Mouse (Mus musculus): Measurements from ENCODE around the gene Itga11. TPM values are rescaled to one million over a fixed set of nuclear protein-coding genes. Genes with fewer than 3 reads are reported as not detected.
A peak's percentile ranks its signal among the peaks of the same experiment; 100 is the strongest.

The Itga11 gene
- polyA plus RNA-seq, 1 experiment = 1.4 TPM

- H3K36me3 ChIP-seq (ENCODE audit: control insufficient read depth, insufficient read depth, low read length, poor library complexity, severe bottlenecking) = no peaks in the 10 kb centered on the region
- no peaks in the 10 kb centered on the region for H3K9me3 ChIP-seq (replicated peaks; ENCODE audit: control insufficient read depth, insufficient read depth, low read length, poor library complexity, severe bottlenecking)
- H3K4me1 ChIP-seq (ENCODE audit: control insufficient read depth, insufficient read depth, low read length) = no peaks in the 10 kb centered on the region
- no peak overlapping the region for H3K27ac ChIP-seq (ENCODE audit: insufficient read depth, low read length)
- H3K9ac ChIP-seq (ENCODE audit: low read depth, poor library complexity, severe bottlenecking) = no peak overlapping the region
- TF ChIP-seq POLR2A (IDR thresholded peaks at IDR 0.05; ENCODE audit: insufficient read depth, low read length) (no peak), EP300 (IDR thresholded peaks at IDR 0.05; ENCODE audit: insufficient read depth, low read depth, low read length) (no peak), CTCF (IDR thresholded peaks at IDR 0.05; ENCODE audit: low read depth, low read length) (no peak)
- H3K27me3 ChIP-seq (ENCODE audit: control insufficient read depth, insufficient read depth, low read length, poor library complexity, severe bottlenecking) = no peaks in the 10 kb centered on the region
- no peak overlapping the region for H3K4me3 ChIP-seq (ENCODE audit: low read depth, low read length)
Measured at GRCm38 (mm10) chr9:62668503-62668902, 9.1 kb upstream of the Itga11 start.

DNA sequence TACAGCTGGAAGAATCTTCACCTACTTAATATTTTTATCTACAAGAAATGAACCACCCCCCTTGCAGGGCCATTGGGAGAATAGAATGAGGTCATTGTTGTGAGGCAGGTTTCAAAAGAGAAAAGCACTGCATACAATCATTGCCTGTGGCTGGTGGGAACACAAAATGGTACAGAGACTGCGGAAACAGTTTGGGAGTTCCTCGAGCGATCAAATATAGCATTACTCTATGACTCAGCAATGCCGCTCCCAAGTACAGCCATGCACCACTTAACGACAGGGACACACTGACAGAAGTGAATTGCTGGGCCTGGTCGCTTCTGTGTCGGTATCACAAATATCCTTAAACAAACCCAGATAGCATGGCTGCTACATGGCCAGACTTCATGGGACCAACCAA, 4.4 kb upstream of the Itga11 start:
- no peak overlapping the region for H3K9ac ChIP-seq (ENCODE audit: low read depth, poor library complexity, severe bottlenecking)
- H3K4me3 ChIP-seq (ENCODE audit: low read depth, low read length) = no peak overlapping the region
- H3K27ac ChIP-seq (ENCODE audit: insufficient read depth, low read length) = no peak overlapping the region
- H3K27me3 ChIP-seq (ENCODE audit: control insufficient read depth, insufficient read depth, low read length, poor library complexity, severe bottlenecking) = no peaks in the 10 kb centered on the region; the same call in 1 of the 2 replicates
- H3K4me1 ChIP-seq (ENCODE audit: control insufficient read depth, insufficient read depth, low read length) = no peaks in the 10 kb centered on the region
- TF ChIP-seq POLR2A (IDR thresholded peaks at IDR 0.05; ENCODE audit: insufficient read depth, low read length) (no peak), EP300 (IDR thresholded peaks at IDR 0.05; ENCODE audit: insufficient read depth, low read depth, low read length) (no peak), CTCF (IDR thresholded peaks at IDR 0.05; ENCODE audit: low read depth, low read length) (no peak)
- no peaks in the 10 kb centered on the region for H3K36me3 ChIP-seq (ENCODE audit: control insufficient read depth, insufficient read depth, low read length, poor library complexity, severe bottlenecking)
- H3K9me3 ChIP-seq (replicated peaks; ENCODE audit: control insufficient read depth, insufficient read depth, low read length, poor library complexity, severe bottlenecking) = no peaks in the 10 kb centered on the region

DNA sequence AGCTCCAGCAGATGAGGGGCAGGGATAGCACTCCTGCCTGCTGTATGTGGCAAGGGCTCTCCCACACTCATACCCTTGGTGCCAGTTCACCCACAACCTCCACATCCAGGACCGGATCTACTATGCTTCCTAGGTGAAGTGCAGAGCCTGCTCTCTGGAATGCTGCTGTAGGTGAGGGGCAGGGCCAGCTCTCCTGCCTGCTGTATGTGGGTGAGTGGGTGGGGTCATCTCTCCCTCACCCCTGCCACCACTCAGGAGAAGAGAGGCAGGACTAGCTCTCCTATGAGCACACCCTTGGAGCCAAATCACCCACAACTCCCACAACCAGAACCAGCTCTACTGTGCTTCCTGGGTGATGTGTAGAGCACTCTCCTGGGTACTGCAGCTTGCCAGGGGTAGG, 2.5 kb upstream of the Itga11 start:
- Histone ChIP-seq H3K4me1 (ENCODE audit: control insufficient read depth, insufficient read depth, low read length) (no peaks in the 10 kb centered on the region), H3K36me3 (ENCODE audit: control insufficient read depth, insufficient read depth, low read length, poor library complexity, severe bottlenecking) (no peaks in the 10 kb centered on the region), H3K9ac (ENCODE audit: low read depth, poor library complexity, severe bottlenecking) (no peak overlapping the region), H3K4me3 (ENCODE audit: low read depth, low read length) (no peak overlapping the region), H3K27ac (ENCODE audit: insufficient read depth, low read length) (no peak overlapping the region), H3K9me3 (replicated peaks; ENCODE audit: control insufficient read depth, insufficient read depth, low read length, poor library complexity, severe bottlenecking) (no peaks in the 10 kb centered on the region), H3K27me3 (ENCODE audit: control insufficient read depth, insufficient read depth, low read length, poor library complexity, severe bottlenecking) (no peaks in the 10 kb centered on the region; the same call in 1 of the 2 replicates)
- no peak for TF ChIP-seq EP300 (IDR thresholded peaks at IDR 0.05; ENCODE audit: insufficient read depth, low read depth, low read length)
- TF ChIP-seq POLR2A (IDR thresholded peaks at IDR 0.05; ENCODE audit: insufficient read depth, low read length) = no peak
- no peak for TF ChIP-seq CTCF (IDR thresholded peaks at IDR 0.05; ENCODE audit: low read depth, low read length)

DNA sequence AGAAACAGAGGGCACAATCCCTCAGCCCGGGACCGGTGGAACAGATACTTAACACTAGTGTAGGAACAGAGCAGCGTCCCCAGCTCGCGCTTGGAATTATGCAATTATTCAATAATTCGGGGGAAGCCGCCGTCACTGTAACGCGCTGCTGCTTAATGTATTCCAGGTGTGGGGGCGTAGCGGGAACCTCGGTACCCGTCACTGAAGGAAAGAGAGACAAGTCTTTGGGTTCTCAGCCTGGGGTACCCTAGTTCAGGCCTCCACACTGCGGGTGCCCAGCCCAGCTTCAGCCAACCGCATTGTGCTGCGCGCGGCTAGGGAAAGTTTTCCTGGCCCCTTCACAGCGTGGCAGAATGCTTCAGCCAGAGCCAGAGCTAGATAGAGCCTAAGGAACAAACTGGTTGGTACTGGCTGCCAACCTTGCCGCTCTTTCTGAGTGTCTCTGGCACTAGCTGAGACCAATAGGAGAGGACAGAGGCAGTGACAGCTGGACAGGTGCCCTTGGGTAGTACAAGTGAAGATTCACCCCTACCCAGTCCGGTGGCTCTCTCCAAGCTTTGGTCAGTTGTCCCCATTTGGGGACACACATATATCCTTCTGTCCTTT, 1.0 kb downstream of the Itga11 start:
- no peaks in the 10 kb centered on the region for H3K4me1 ChIP-seq (ENCODE audit: control insufficient read depth, insufficient read depth, low read length)
- H3K4me3 ChIP-seq (ENCODE audit: low read depth, low read length) = peak overlapping the region; percentile 40
- H3K27me3 ChIP-seq (ENCODE audit: control insufficient read depth, insufficient read depth, low read length, poor library complexity, severe bottlenecking) = no peaks in the 10 kb centered on the region; the same call in 1 of the 2 replicates
- no peak overlapping the region for H3K27ac ChIP-seq (ENCODE audit: insufficient read depth, low read length)
- no peaks in the 10 kb centered on the region for H3K9me3 ChIP-seq (replicated peaks; ENCODE audit: control insufficient read depth, insufficient read depth, low read length, poor library complexity, severe bottlenecking)
- no peaks in the 10 kb centered on the region for H3K36me3 ChIP-seq (ENCODE audit: control insufficient read depth, insufficient read depth, low read length, poor library complexity, severe bottlenecking)
- no peak for TF ChIP-seq CTCF (IDR thresholded peaks at IDR 0.05; ENCODE audit: low read depth, low read length)
- no peak for TF ChIP-seq POLR2A (IDR thresholded peaks at IDR 0.05; ENCODE audit: insufficient read depth, low read length)
- no peak for TF ChIP-seq EP300 (IDR thresholded peaks at IDR 0.05; ENCODE audit: insufficient read depth, low read depth, low read length)
- no peak overlapping the region for H3K9ac ChIP-seq (ENCODE audit: low read depth, poor library complexity, severe bottlenecking)

GRCm38 (mm10) chr9:62679398-62679797, 1.8 kb downstream of the Itga11 start:
- Histone ChIP-seq H3K27ac (ENCODE audit: insufficient read depth, low read length) (no peak overlapping the region), H3K9ac (ENCODE audit: low read depth, poor library complexity, severe bottlenecking) (no peak overlapping the region), H3K27me3 (ENCODE audit: control insufficient read depth, insufficient read depth, low read length, poor library complexity, severe bottlenecking) (no peaks in the 10 kb centered on the region; the same call in 1 of the 2 replicates), H3K4me1 (ENCODE audit: control insufficient read depth, insufficient read depth, low read length) (no peaks in the 10 kb centered on the region), H3K9me3 (replicated peaks; ENCODE audit: control insufficient read depth, insufficient read depth, low read length, poor library complexity, severe bottlenecking) (no peaks in the 10 kb centered on the region), H3K4me3 (ENCODE audit: low read depth, low read length) (no peak overlapping the region), H3K36me3 (ENCODE audit: control insufficient read depth, insufficient read depth, low read length, poor library complexity, severe bottlenecking) (no peaks in the 10 kb centered on the region)
- TF ChIP-seq CTCF (IDR thresholded peaks at IDR 0.05; ENCODE audit: low read depth, low read length) = no peak
- TF ChIP-seq POLR2A (IDR thresholded peaks at IDR 0.05; ENCODE audit: insufficient read depth, low read length) = no peak
- TF ChIP-seq EP300 (IDR thresholded peaks at IDR 0.05; ENCODE audit: insufficient read depth, low read depth, low read length) = no peak

DNA sequence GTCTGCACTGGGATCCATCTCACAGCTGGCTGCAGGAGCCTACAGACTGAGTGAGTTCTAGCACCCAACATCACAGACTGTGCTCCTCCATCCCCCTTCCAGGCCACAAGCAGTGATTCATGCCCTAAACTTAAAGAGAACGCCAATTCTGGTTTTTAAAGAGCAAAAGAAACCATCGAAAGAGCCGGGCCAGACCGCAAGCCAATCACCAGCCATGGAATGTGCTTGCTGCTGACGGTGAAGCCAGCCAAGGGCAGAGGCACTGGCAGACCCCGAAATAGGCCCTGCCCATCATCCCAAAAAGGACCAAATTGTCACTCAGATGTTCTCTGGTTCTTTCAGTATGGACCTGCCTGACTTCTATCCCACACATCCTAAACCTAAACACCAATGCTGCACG, 6.7 kb downstream of the Itga11 start:
- H3K4me1 ChIP-seq (ENCODE audit: control insufficient read depth, insufficient read depth, low read length) = no peaks in the 10 kb centered on the region
- no peak overlapping the region for H3K4me3 ChIP-seq (ENCODE audit: low read depth, low read length)
- TF ChIP-seq CTCF (IDR thresholded peaks at IDR 0.05; ENCODE audit: low read depth, low read length) = no peak
- TF ChIP-seq EP300 (IDR thresholded peaks at IDR 0.05; ENCODE audit: insufficient read depth, low read depth, low read length) = no peak
- no peak for TF ChIP-seq POLR2A (IDR thresholded peaks at IDR 0.05; ENCODE audit: insufficient read depth, low read length)
- no peaks in the 10 kb centered on the region for H3K36me3 ChIP-seq (ENCODE audit: control insufficient read depth, insufficient read depth, low read length, poor library complexity, severe bottlenecking)
- H3K27me3 ChIP-seq (ENCODE audit: control insufficient read depth, insufficient read depth, low read length, poor library complexity, severe bottlenecking) = no peaks in the 10 kb centered on the region
- H3K27ac ChIP-seq (ENCODE audit: insufficient read depth, low read length) = no peak overlapping the region
- H3K9me3 ChIP-seq (replicated peaks; ENCODE audit: control insufficient read depth, insufficient read depth, low read length, poor library complexity, severe bottlenecking) = no peaks in the 10 kb centered on the region
- no peak overlapping the region for H3K9ac ChIP-seq (ENCODE audit: low read depth, poor library complexity, severe bottlenecking)
